Mouse (Mus musculus) MN1 (cell line): Measurements from ENCODE around the gene Dlx4.

Experiments used
- DNase-seq: peaks from one replicate; pipeline ENCODE4 v3.0.0-alpha.2; 2016; ENCODE audit warnings: low spot score

The Dlx4 gene

GRCm38 (mm10) chr11:95145851-95146403 is at the start of gene Dlx4:
Gene Dlx4 (minus strand): TSS chr11:95146263.
- peak; percentile 47 for DNase-seq

- no peak for DNase-seq
These were observed 43.8 kb upstream of the Dlx4 start for GRCm38 (mm10) chr11:95189863-95190262.

- DNase-seq, result no peak
These were observed 40.8 kb upstream of the Dlx4 start for GRCm38 (mm10) chr11:95186826-95187225.

- DNase-seq, result no peak
These were observed 39.6 kb upstream of the Dlx4 start for GRCm38 (mm10) chr11:95185700-95186099.

- DNase-seq, result no peak
These were observed 38.5 kb upstream of the Dlx4 start for GRCm38 (mm10) chr11:95184561-95184960.

- DNase-seq, result no peak
These were observed 33.2 kb upstream of the Dlx4 start for GRCm38 (mm10) chr11:95179311-95179710.

- DNase-seq, result peak; percentile 25
These were observed 19.8 kb upstream of the Dlx4 start for GRCm38 (mm10) chr11:95165857-95166256.

- no peak for DNase-seq
These were observed 15.6 kb upstream of the Dlx4 start for GRCm38 (mm10) chr11:95161708-95162107.

- no peak for DNase-seq
These were observed 14.6 kb upstream of the Dlx4 start for GRCm38 (mm10) chr11:95160693-95161092.

GRCm38 (mm10) chr11:95159763-95160371 is 13.8 kb upstream of the Dlx4 start:
- DNase-seq, result no peak

GRCm38 (mm10) chr11:95157872-95158271 is 11.8 kb upstream of the Dlx4 start:
- DNase-seq, result no peak

GRCm38 (mm10) chr11:95157356-95157755 is 11.3 kb upstream of the Dlx4 start:
- no peak for DNase-seq

- DNase-seq, result no peak
These were observed 9.4 kb upstream of the Dlx4 start for GRCm38 (mm10) chr11:95155511-95155910.

- DNase-seq, result no peak
These were observed 7.6 kb upstream of the Dlx4 start for GRCm38 (mm10) chr11:95153681-95154080.

- no peak for DNase-seq
These were observed 7.1 kb upstream of the Dlx4 start for GRCm38 (mm10) chr11:95153116-95153515.

- DNase-seq, result no peak
These were observed 4.4 kb upstream of the Dlx4 start for GRCm38 (mm10) chr11:95150269-95151049.

- DNase-seq, result no peak
These were observed 3.6 kb upstream of the Dlx4 start for GRCm38 (mm10) chr11:95149462-95150268.

GRCm38 (mm10) chr11:95148754-95149153 is 2.7 kb upstream of the Dlx4 start:
- no peak for DNase-seq

GRCm38 (mm10) chr11:95144946-95145483 is 1.0 kb downstream of the Dlx4 start:
- no peak for DNase-seq

GRCm38 (mm10) chr11:95144091-95144945 is 1.7 kb downstream of the Dlx4 start:
- no peak for DNase-seq

GRCm38 (mm10) chr11:95143663-95144062 is 2.4 kb downstream of the Dlx4 start:
- no peak for DNase-seq
